Mouse (Mus musculus) neural tube, embryonic 14.5 days (tissue): ENCODE measurements at regions not wholly inside any gene's neighbourhood (a gene's known extent, or its start where the extent isn't known, plus 50 kb on each side); places are given as distances from the start of the nearest gene placed in this dataset.

ENCODE experiments used
- ATAC-seq: fragments of 200-750 bp; cut with Nextera tagmentation; 2 replicates; pipeline ENCODE4 v1.8.0; 2017; ENCODE audit warnings: low read depth, mild to moderate bottlenecking, moderate TSS enrichment, moderate library complexity
- H3K27ac ChIP-seq: fragments of 300-500 bp; sonication (generic); 2 replicates; pipeline ENCODE4 v1.5.1; 2014; ENCODE audit warnings: low read depth, mild to moderate bottlenecking, control low read depth, low read length, moderate library complexity, mixed read lengths
- H3K27me3 ChIP-seq: fragments of 300-500 bp; sonication (generic); 2 replicates; pipeline ENCODE4 v1.6.1; 2014; ENCODE audit warnings: low read length; ENCODE audit not compliant: control insufficient read depth, insufficient read depth
- H3K36me3 ChIP-seq: fragments of 300-500 bp; sonication (generic); 2 replicates; pipeline ENCODE4 v1.6.1; 2014; ENCODE audit warnings: low read length, mixed read lengths; ENCODE audit not compliant: control insufficient read depth, insufficient read depth
- H3K4me1 ChIP-seq: fragments of 300-500 bp; sonication (generic); 2 replicates; pipeline ENCODE4 v1.6.1; 2014; ENCODE audit warnings: low read length; ENCODE audit not compliant: control insufficient read depth, insufficient read depth
- H3K4me2 ChIP-seq: fragments of 300-500 bp; sonication (generic); 2 replicates; pipeline ENCODE4 v1.6.1; 2014; ENCODE audit warnings: mild to moderate bottlenecking, low read depth, low read length, control low read depth
- H3K4me3 ChIP-seq: fragments of 300-500 bp; sonication (generic); 2 replicates; pipeline ENCODE4 v1.5.1; 2014; ENCODE audit warnings: low read depth, low read length, control low read depth, mixed read lengths
- H3K9ac ChIP-seq: fragments of 300-500 bp; sonication (generic); replicated peaks from 2 replicates; pipeline ENCODE4 v1.6.1; 2014; ENCODE audit warnings: low read depth, mild to moderate bottlenecking, control low read depth, low read length, mixed read lengths
- H3K9me3 ChIP-seq: fragments of 300-500 bp; sonication (generic); 2 replicates; pipeline ENCODE4 v1.6.1; 2016; ENCODE audit warnings: low read length; ENCODE audit not compliant: control insufficient read depth
- WGBS: fragments of 180-500 bp; shearing (Covaris S2); extraction: QIAGEN DNeasy Blood & Tissue Kit; methylation state at CpG from one replicate; pipeline ENCODE4 v1.1.7; 2014; 5-methylcytosine and 5-hydroxymethylcytosine counted together

- no peaks in the 10 kb centered on the region for H3K4me1 ChIP-seq
- H3K4me3 ChIP-seq: no peak overlapping the region
- H3K9me3 ChIP-seq: no peaks in the 10 kb centered on the region
- WGBS: 45% methylated on average over 5 of the region's 5 CpGs
- H3K27ac ChIP-seq: no peak overlapping the region
- H3K36me3 ChIP-seq: no peaks in the 10 kb centered on the region
- no peak overlapping the region for H3K4me2 ChIP-seq
- no peak for ATAC-seq
- no peak overlapping the region for H3K9ac ChIP-seq
- H3K27me3 ChIP-seq: no peaks in the 10 kb centered on the region
Observed at GRCm38 (mm10) chr14:97086363-97087309, 567.7 kb upstream of the Klhl1 start.

GRCm38 (mm10) chr14:97074808-97075207 is 555.9 kb upstream of the Klhl1 start:
- 81% methylated on average over 3 of the region's 3 CpGs for WGBS
- H3K4me2 ChIP-seq: no peak overlapping the region
- no peaks in the 10 kb centered on the region for H3K36me3 ChIP-seq
- H3K9ac ChIP-seq: no peak overlapping the region
- no peak overlapping the region for H3K4me3 ChIP-seq
- ATAC-seq: no peak
- H3K27ac ChIP-seq: no peak overlapping the region
- no peaks in the 10 kb centered on the region for H3K4me1 ChIP-seq
- no peaks in the 10 kb centered on the region for H3K27me3 ChIP-seq
- H3K9me3 ChIP-seq: no peaks in the 10 kb centered on the region

GRCm38 (mm10) chr14:97068770-97069169 is 549.9 kb upstream of the Klhl1 start:
- ATAC-seq: no peak
- H3K4me2 ChIP-seq: no peak overlapping the region
- H3K9ac ChIP-seq: no peak overlapping the region
- no peaks in the 10 kb centered on the region for H3K27me3 ChIP-seq
- H3K4me1 ChIP-seq: no peaks in the 10 kb centered on the region
- no peaks in the 10 kb centered on the region for H3K9me3 ChIP-seq
- no peak overlapping the region for H3K4me3 ChIP-seq
- H3K27ac ChIP-seq: no peak overlapping the region
- no peaks in the 10 kb centered on the region for H3K36me3 ChIP-seq
- 43% methylated on average over 3 of the region's 3 CpGs for WGBS

GRCm38 (mm10) chr14:97068313-97068712 is 549.4 kb upstream of the Klhl1 start:
- no peaks in the 10 kb centered on the region for H3K9me3 ChIP-seq
- ATAC-seq: no peak
- H3K27me3 ChIP-seq: no peaks in the 10 kb centered on the region
- WGBS: 74% methylated on average over 5 of the region's 5 CpGs
- no peak overlapping the region for H3K27ac ChIP-seq
- no peak overlapping the region for H3K9ac ChIP-seq
- H3K4me1 ChIP-seq: no peaks in the 10 kb centered on the region
- no peaks in the 10 kb centered on the region for H3K36me3 ChIP-seq
- no peak overlapping the region for H3K4me2 ChIP-seq
- no peak overlapping the region for H3K4me3 ChIP-seq

GRCm38 (mm10) chr14:97045321-97045720 is 526.4 kb upstream of the Klhl1 start:
- no peak overlapping the region for H3K4me2 ChIP-seq
- H3K9ac ChIP-seq: no peak overlapping the region
- ATAC-seq: no peak
- no peak overlapping the region for H3K4me3 ChIP-seq
- no peak overlapping the region for H3K27ac ChIP-seq
- H3K27me3 ChIP-seq: no peaks in the 10 kb centered on the region
- H3K36me3 ChIP-seq: no peaks in the 10 kb centered on the region
- no peaks in the 10 kb centered on the region for H3K4me1 ChIP-seq
- no peaks in the 10 kb centered on the region for H3K9me3 ChIP-seq

GRCm38 (mm10) chr14:97039850-97040249 is 520.9 kb upstream of the Klhl1 start:
- Histone ChIP-seq H3K4me3 (no peak overlapping the region), H3K4me1 (no peaks in the 10 kb centered on the region), H3K27ac (no peak overlapping the region), H3K27me3 (no peaks in the 10 kb centered on the region), H3K9ac (no peak overlapping the region), H3K4me2 (no peak overlapping the region), H3K36me3 (no peaks in the 10 kb centered on the region), H3K9me3 (no peaks in the 10 kb centered on the region)
- WGBS: 94% methylated on average over 3 of the region's 3 CpGs
- no peak for ATAC-seq

- Histone ChIP-seq H3K9ac (no peak overlapping the region), H3K27me3 (no peaks in the 10 kb centered on the region), H3K4me3 (no peak overlapping the region), H3K4me2 (no peak overlapping the region), H3K27ac (no peak overlapping the region), H3K36me3 (no peaks in the 10 kb centered on the region), H3K9me3 (no peaks in the 10 kb centered on the region), H3K4me1 (no peaks in the 10 kb centered on the region)
- whole genome bisulfite sequencing: 80% methylated on average over 4 of the region's 4 CpGs
- no peak for ATAC-seq
Observed at GRCm38 (mm10) chr14:97028528-97028927, 509.6 kb upstream of the Klhl1 start.

GRCm38 (mm10) chr14:97006294-97006693 is 487.4 kb upstream of the Klhl1 start:
- Histone ChIP-seq H3K9me3 (no peaks in the 10 kb centered on the region), H3K4me2 (no peak overlapping the region), H3K4me3 (no peak overlapping the region), H3K36me3 (no peaks in the 10 kb centered on the region), H3K27ac (no peak overlapping the region), H3K9ac (no peak overlapping the region), H3K4me1 (no peaks in the 10 kb centered on the region), H3K27me3 (no peaks in the 10 kb centered on the region)
- no peak for ATAC-seq
- WGBS: 89% methylated on average over 3 of the region's 3 CpGs

- H3K4me2 ChIP-seq: no peak overlapping the region
- H3K27ac ChIP-seq: no peak overlapping the region
- H3K9ac ChIP-seq: no peak overlapping the region
- H3K4me1 ChIP-seq: no peaks in the 10 kb centered on the region
- no peak for ATAC-seq
- no peaks in the 10 kb centered on the region for H3K36me3 ChIP-seq
- H3K27me3 ChIP-seq: no peaks in the 10 kb centered on the region
- 13% methylated on average over 3 of the region's 3 CpGs for WGBS
- no peaks in the 10 kb centered on the region for H3K9me3 ChIP-seq
- H3K4me3 ChIP-seq: no peak overlapping the region
Observed at GRCm38 (mm10) chr14:96995081-96995480, 476.2 kb upstream of the Klhl1 start.
